Mouse (Mus musculus): ENCODE data around the gene Bahcc1. TPM values are rescaled to one million over a fixed set of nuclear protein-coding genes. Genes with fewer than 3 reads are reported as not detected.
A peak's percentile ranks its signal among the peaks of the same experiment; 100 is the strongest.

Gene Bahcc1
- polyA plus RNA-seq, 1 experiment from 2014 or later: 16.8 TPM

GRCm38 (mm10) chr11:120240206-120240605 lies 7.5 kb downstream of the Bahcc1 start:
- Histone ChIP-seq H3K9ac (peak overlapping the region; percentile 47), H3K9me3 (no peaks in the 10 kb centered on the region), H3K36me3 (0 out of 2 replicates have a peak, but pooled peaks cover 7% of the 10 kb centered on the region), H3K27ac (peak overlapping the region; percentile 94), H3K4me2 (replicated peaks) (peak overlapping the region; percentile 98), H3K27me3 (no peaks in the 10 kb centered on the region), H3K4me1 (peaks cover 63% of the 10 kb centered on the region), H3K4me3 (peak overlapping the region; percentile 84)
- 0% methylated on average over 10 of the region's 10 CpGs for WGBS
- peak; percentile 25; the same call in 1 of the 2 replicates for ATAC-seq (ENCODE audit: insufficient number of reproducible peaks, insufficient read depth, low FRiP score, low TSS enrichment)

GRCm38 (mm10) chr11:120240941-120241890 lies 8.5 kb downstream of the Bahcc1 start:
- WGBS: 10% methylated on average over 29 of the region's 29 CpGs
- ATAC-seq (ENCODE audit: insufficient number of reproducible peaks, insufficient read depth, low FRiP score, low TSS enrichment): no peak
- Histone ChIP-seq H3K4me3 (peak overlapping the region; percentile 25), H3K27me3 (no peaks in the 10 kb centered on the region), H3K9me3 (no peaks in the 10 kb centered on the region), H3K4me1 (peaks cover 71% of the 10 kb centered on the region), H3K9ac (peak overlapping the region; percentile 38; the same call in 1 of the 2 replicates), H3K36me3 (0 out of 2 replicates have a peak, but pooled peaks cover 7% of the 10 kb centered on the region), H3K27ac (peak overlapping the region; percentile 94), H3K4me2 (replicated peaks) (peak overlapping the region; percentile 98)

- Histone ChIP-seq H3K4me2 (replicated peaks) (peak overlapping the region; percentile 32), H3K9ac (peak overlapping the region; percentile 25; the same call in 1 of the 2 replicates), H3K27me3 (no peaks in the 10 kb centered on the region), H3K9me3 (no peaks in the 10 kb centered on the region), H3K36me3 (0 out of 2 replicates have a peak, but pooled peaks cover 4% of the 10 kb centered on the region), H3K27ac (peak overlapping the region; percentile 81), H3K4me3 (0 out of 2 replicates have a peak overlapping the region, but pooled peaks have one; percentile 9), H3K4me1 (peaks cover 80% of the 10 kb centered on the region)
- 36% methylated on average over 6 of the region's 6 CpGs for WGBS
- ATAC-seq (ENCODE audit: insufficient number of reproducible peaks, insufficient read depth, low FRiP score, low TSS enrichment): no peak
Observed at GRCm38 (mm10) chr11:120241981-120242725, 9.4 kb downstream of the Bahcc1 start.

- WGBS: 36% methylated on average over 22 of the region's 22 CpGs
- Histone ChIP-seq H3K4me3 (0 out of 2 replicates have a peak overlapping the region, but pooled peaks have one; percentile 9), H3K9me3 (no peaks in the 10 kb centered on the region), H3K36me3 (no peaks in the 10 kb centered on the region), H3K27me3 (no peaks in the 10 kb centered on the region), H3K4me1 (peaks cover 85% of the 10 kb centered on the region), H3K4me2 (replicated peaks) (peak overlapping the region; percentile 32), H3K27ac (peak overlapping the region; percentile 81), H3K9ac (peak overlapping the region; percentile 25; the same call in 1 of the 2 replicates)
- ATAC-seq (ENCODE audit: insufficient number of reproducible peaks, insufficient read depth, low FRiP score, low TSS enrichment): no peak
Observed at GRCm38 (mm10) chr11:120242726-120243530, 10.2 kb downstream of the Bahcc1 start.

GRCm38 (mm10) chr11:120243531-120243820 lies 10.7 kb downstream of the Bahcc1 start:
- peaks cover 90% of the 10 kb centered on the region for H3K4me1 ChIP-seq
- H3K4me2 ChIP-seq (replicated peaks): peak overlapping the region; percentile 32
- H3K4me3 ChIP-seq: no peak overlapping the region
- H3K27ac ChIP-seq: peak overlapping the region; percentile 81
- H3K27me3 ChIP-seq: no peaks in the 10 kb centered on the region
- H3K36me3 ChIP-seq: no peaks in the 10 kb centered on the region
- no peaks in the 10 kb centered on the region for H3K9me3 ChIP-seq
- H3K9ac ChIP-seq: no peak overlapping the region
- WGBS: 34% methylated on average over 6 of the region's 6 CpGs
- ATAC-seq (ENCODE audit: insufficient number of reproducible peaks, insufficient read depth, low FRiP score, low TSS enrichment): no peak

GRCm38 (mm10) chr11:120248160-120248793 lies 15.5 kb downstream of the Bahcc1 start:
- Histone ChIP-seq H3K4me1 (peaks cover 91% of the 10 kb centered on the region), H3K4me2 (replicated peaks) (no peak overlapping the region), H3K9me3 (no peaks in the 10 kb centered on the region), H3K9ac (no peak overlapping the region; the same call in 1 of the 2 replicates), H3K4me3 (no peak overlapping the region), H3K27me3 (no peaks in the 10 kb centered on the region), H3K36me3 (no peaks in the 10 kb centered on the region), H3K27ac (no peak overlapping the region; the same call in 1 of the 2 replicates)
- WGBS: 83% methylated on average over 10 of the region's 10 CpGs
- no peak for ATAC-seq (ENCODE audit: insufficient number of reproducible peaks, insufficient read depth, low FRiP score, low TSS enrichment)

GRCm38 (mm10) chr11:120248899-120249298 lies 16.2 kb downstream of the Bahcc1 start:
- H3K27ac ChIP-seq: no peak overlapping the region
- no peak overlapping the region for H3K4me3 ChIP-seq
- H3K36me3 ChIP-seq: no peaks in the 10 kb centered on the region
- WGBS: 80% methylated on average over 6 of the region's 6 CpGs
- ATAC-seq (ENCODE audit: insufficient number of reproducible peaks, insufficient read depth, low FRiP score, low TSS enrichment): no peak
- peaks cover 90% of the 10 kb centered on the region for H3K4me1 ChIP-seq
- no peaks in the 10 kb centered on the region for H3K27me3 ChIP-seq
- no peak overlapping the region for H3K4me2 ChIP-seq (replicated peaks)
- H3K9me3 ChIP-seq: no peaks in the 10 kb centered on the region
- no peak overlapping the region for H3K9ac ChIP-seq

- WGBS: 57% methylated on average over 18 of the region's 18 CpGs
- peak overlapping the region; percentile 69 for H3K27ac ChIP-seq
- H3K36me3 ChIP-seq: no peaks in the 10 kb centered on the region
- H3K4me3 ChIP-seq: no peak overlapping the region
- peaks cover 92% of the 10 kb centered on the region for H3K4me1 ChIP-seq
- H3K27me3 ChIP-seq: no peaks in the 10 kb centered on the region
- H3K9me3 ChIP-seq: no peaks in the 10 kb centered on the region
- ATAC-seq (ENCODE audit: insufficient number of reproducible peaks, insufficient read depth, low FRiP score, low TSS enrichment): no peak
- 0 out of 2 replicates have a peak overlapping the region, but pooled peaks have one; percentile 16 for H3K4me2 ChIP-seq (replicated peaks)
- H3K9ac ChIP-seq: 0 out of 2 replicates have a peak overlapping the region, but pooled peaks have one; percentile 27
Observed at GRCm38 (mm10) chr11:120250991-120251949, 18.5 kb downstream of the Bahcc1 start.

GRCm38 (mm10) chr11:120251950-120252308 lies 19.2 kb downstream of the Bahcc1 start:
- ATAC-seq (ENCODE audit: insufficient number of reproducible peaks, insufficient read depth, low FRiP score, low TSS enrichment): no peak
- H3K4me1 ChIP-seq: peaks cover 92% of the 10 kb centered on the region
- H3K9ac ChIP-seq: no peak overlapping the region
- WGBS: 34% methylated on average over 6 of the region's 6 CpGs
- H3K9me3 ChIP-seq: no peaks in the 10 kb centered on the region
- H3K27ac ChIP-seq: peak overlapping the region; percentile 69
- no peaks in the 10 kb centered on the region for H3K27me3 ChIP-seq
- no peaks in the 10 kb centered on the region for H3K36me3 ChIP-seq
- H3K4me2 ChIP-seq (replicated peaks): no peak overlapping the region
- H3K4me3 ChIP-seq: no peak overlapping the region

GRCm38 (mm10) chr11:120252398-120252797 lies 19.7 kb downstream of the Bahcc1 start:
- 0 out of 2 replicates have a peak overlapping the region, but pooled peaks have one; percentile 7 for H3K4me2 ChIP-seq (replicated peaks)
- H3K36me3 ChIP-seq: no peaks in the 10 kb centered on the region
- H3K4me3 ChIP-seq: no peak overlapping the region
- no peaks in the 10 kb centered on the region for H3K9me3 ChIP-seq
- H3K27ac ChIP-seq: peak overlapping the region; percentile 69
- WGBS: 23% methylated on average over 5 of the region's 5 CpGs
- no peak overlapping the region for H3K9ac ChIP-seq
- H3K4me1 ChIP-seq: peaks cover 93% of the 10 kb centered on the region
- no peak for ATAC-seq (ENCODE audit: insufficient number of reproducible peaks, insufficient read depth, low FRiP score, low TSS enrichment)
- no peaks in the 10 kb centered on the region for H3K27me3 ChIP-seq
